Mouse (Mus musculus) right cerebral cortex, adult 2 months (tissue): Measurements from ENCODE around the gene Cenpo.
A peak's percentile ranks its signal among the peaks of the same experiment; 100 is the strongest.

ENCODE experiments used
- DNase-seq, 2 experiments: peaks; one replicate each; pipeline ENCODE4 v3.0.0; 2021 to 2022; ENCODE audit warnings: low spot score in 2 of 2

Gene Cenpo

GRCm38 (mm10) chr12:4199271-4199670 is 34.8 kb downstream of the Cenpo start:
- DNase-seq = no peak

GRCm38 (mm10) chr12:4198702-4199101 is 35.4 kb downstream of the Cenpo start:
- no peak for DNase-seq

DNA sequence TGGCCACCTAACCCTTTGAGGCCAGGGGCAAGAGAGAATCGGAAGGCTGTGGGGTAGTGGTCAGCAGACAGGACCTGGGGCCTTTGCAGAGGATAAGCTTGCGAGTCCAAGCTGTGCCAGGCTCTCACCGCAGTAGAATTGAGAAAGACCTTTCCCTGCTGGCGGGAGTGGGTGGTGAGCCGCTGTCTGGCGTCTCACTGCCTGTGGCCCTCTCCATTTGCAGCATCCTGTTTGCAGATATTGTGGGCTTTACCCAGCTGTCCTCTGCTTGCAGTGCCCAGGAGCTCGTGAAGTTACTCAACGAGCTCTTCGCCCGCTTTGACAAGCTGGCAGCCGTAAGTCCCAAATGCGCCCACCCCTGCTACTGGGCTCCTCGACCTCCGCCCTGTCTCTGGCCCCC is 39.5 kb downstream of the Cenpo start:
- peak; percentile 47 to 57 for DNase-seq

DNA sequence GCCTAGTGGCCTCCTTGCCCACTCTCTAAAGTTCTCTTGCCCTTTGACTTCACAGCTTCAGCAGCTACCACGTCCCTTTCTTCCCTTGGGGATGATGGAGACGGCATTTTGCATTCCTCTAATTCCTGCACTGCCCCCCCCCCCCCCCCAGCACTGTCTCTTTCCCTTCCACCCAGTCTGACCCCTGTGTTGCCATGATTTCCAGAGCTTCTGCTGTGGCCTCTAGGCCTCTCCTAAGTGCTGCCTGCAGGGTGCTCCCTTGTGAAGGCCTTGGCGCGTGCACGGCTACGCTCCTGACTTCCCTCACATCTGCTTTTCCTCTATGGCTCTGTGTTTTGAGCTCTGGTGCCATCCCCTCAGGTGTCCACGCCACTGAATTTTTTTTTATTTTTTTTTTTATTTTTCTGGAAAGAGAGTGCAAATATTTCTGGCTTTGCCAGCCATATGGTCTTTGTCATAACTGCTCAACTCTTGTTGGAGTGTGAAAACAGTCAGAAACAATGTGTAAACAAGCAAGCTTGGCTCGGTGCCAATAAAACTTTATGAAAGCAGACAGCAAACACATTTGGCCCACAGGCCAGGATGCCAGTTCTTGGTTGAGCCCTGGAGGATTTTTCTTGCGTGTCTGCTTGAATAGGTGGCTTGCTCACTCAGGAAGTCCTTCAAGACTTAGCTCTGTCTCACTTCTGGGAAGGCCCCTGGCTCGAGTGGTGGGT is 40.9 kb downstream of the Cenpo start:
- no peak for DNase-seq

DNA sequence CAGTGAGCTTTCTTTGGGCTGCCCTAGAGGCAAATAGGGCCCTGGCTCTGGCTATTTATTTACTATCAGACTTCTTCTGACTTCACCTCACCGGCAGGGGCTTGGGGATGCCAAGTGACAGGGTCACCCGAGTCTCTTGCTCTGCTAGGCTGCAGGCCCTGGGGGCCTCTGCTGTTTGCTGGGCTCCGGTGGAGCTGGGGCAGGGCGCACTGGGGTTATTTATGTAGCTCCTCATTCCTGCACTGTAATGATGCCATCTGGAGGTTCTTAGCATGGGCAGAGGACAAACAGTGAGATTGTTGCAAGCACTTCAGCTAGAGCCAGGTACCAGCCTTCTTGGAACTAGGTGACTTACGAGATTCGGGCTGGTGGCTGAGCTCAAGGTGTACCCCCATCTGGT is 41.6 kb downstream of the Cenpo start:
- no peak for DNase-seq

- DNase-seq = no peak
Observed at GRCm38 (mm10) chr12:4189060-4189447, 45.0 kb downstream of the Cenpo start.

GRCm38 (mm10) chr12:4188171-4189059 is 45.7 kb downstream of the Cenpo start:
- DNase-seq = no peak

DNA sequence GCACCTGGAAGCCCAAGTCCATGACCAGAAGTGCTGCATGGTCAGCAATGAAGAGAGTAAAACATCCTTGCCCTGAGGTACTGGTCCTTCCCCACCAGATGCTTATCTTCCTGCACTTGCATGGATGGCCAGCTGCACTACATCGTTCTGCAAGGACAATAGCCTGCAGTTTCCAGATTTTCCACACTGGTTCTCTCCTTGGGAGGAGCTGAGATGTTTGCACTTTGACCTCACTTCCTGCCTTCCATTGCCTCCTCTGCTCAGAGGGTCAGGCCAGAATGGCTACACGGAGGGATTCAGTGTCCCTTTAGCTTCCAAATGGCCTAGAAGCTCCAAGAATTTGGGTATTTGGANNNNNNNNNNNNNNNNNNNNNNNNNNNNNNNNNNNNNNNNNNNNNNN is 49.4 kb downstream of the Cenpo start:
- no peak for DNase-seq

- no peak for DNase-seq
Observed at GRCm38 (mm10) chr12:4180507-4180906, 53.6 kb downstream of the Cenpo start.

DNA sequence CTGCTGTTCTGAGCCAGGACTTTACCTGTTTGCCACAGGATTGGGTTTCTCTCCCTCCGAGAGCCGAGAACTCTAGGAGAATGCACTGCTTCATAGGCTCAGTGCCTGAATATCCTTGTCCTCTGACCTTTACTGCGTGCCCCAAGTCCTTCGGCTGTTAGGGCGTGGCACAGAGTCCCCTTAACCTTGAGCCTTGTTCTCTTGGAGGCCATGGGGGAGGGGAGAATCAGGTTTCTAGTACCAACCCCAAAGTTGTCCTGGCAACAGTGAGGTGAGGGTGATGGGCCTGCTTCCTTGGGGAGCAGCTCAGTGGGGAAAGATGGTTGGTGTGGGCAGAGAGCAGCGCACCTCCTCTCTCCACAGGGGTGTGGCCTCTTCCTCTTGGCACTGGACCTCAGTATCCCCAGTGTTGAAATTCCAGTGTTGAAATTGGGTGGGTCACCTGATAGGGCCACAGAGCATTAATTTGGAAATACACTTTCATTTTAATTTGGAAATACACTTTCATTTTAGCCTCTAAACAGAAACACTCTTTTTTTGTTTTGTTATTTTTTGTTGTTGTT is 54.3 kb downstream of the Cenpo start:
- no peak for DNase-seq

DNA sequence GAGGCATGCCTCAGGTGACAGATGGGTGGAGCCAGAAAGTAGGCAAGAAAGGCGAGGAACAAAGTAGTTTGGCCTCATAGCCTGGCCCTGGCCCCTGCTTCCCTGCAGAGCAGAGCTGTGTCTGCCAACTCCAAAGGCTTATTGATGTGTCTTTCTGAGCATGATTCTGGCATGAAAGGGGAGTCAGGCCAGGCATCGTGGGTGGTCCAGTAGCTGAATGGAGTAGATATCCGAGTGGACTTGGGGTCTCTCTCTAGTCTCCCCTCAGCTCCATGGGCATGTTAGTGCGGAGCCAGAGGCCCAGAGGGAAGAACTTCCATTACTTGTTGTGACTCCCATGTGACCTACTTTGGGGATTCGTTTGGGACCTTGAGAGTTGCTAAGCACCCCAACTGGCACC is 55.3 kb downstream of the Cenpo start:
- no peak for DNase-seq

GRCm38 (mm10) chr12:4173108-4173790 is 60.8 kb downstream of the Cenpo start:
- no peak for DNase-seq

DNA sequence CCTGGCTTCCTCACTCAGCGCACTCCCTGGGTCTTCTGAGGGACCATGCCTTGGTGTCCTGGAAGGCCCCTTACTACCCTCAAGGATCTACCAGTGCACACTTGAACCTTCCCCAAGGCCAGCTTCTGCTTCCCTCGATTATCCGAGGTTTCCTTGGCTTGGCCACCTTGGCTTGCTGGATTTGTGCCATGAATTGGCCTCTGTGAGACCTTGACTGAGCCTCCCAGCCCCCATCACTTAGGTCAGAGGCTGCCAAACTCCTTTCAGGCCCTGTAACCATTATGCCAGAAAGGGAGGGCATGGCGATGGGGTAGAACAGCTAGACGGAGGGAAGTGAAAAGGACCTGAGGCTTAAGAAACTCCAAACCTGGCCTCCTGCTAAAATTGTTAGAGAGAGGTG is 64.5 kb downstream of the Cenpo start:
- no peak for DNase-seq

DNA sequence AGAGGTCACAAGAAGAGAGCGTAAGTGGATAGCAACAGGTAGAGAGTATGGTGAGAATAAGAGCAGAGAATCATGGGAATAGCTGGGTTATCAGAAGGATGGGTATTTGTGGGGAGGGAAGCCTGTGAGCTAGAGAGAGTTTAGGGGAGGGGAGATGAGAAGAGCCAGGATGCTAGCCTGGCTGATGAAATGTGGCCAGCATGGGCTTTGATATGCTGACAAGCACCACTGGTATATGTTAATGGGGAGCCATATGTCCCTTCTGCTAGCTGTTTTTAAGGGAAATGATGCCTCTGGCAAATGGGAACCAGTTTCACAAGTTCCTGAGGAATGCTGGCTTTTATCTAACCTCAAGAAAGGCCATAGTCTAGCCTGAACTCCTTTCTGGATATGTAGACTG is 65.0 kb downstream of the Cenpo start:
- DNase-seq = no peak

GRCm38 (mm10) chr12:4166970-4167369 is 67.1 kb downstream of the Cenpo start:
- no peak for DNase-seq

- no peak for DNase-seq
Observed at GRCm38 (mm10) chr12:4162886-4163285, 71.2 kb downstream of the Cenpo start.

DNA sequence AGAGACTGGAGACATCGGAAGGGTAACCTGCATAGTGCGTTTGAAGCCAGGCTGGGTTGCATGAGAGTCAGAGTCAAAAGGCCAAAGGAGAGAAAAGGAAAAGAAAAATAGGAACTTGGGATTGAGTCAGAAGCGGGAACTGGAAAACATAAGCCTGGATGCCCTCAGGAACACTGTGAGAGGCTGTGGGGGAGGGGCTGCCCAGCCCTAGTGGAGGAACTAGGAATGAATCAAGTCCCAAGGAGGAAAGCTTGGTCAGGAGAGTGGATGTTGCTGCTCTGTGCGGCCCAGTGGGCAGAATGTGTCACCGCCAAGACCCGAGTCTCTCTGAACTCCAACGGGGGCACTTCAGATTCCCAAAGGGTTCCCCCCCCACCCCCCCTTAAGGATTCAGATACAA is 73.8 kb downstream of the Cenpo start:
- no peak for DNase-seq

DNA sequence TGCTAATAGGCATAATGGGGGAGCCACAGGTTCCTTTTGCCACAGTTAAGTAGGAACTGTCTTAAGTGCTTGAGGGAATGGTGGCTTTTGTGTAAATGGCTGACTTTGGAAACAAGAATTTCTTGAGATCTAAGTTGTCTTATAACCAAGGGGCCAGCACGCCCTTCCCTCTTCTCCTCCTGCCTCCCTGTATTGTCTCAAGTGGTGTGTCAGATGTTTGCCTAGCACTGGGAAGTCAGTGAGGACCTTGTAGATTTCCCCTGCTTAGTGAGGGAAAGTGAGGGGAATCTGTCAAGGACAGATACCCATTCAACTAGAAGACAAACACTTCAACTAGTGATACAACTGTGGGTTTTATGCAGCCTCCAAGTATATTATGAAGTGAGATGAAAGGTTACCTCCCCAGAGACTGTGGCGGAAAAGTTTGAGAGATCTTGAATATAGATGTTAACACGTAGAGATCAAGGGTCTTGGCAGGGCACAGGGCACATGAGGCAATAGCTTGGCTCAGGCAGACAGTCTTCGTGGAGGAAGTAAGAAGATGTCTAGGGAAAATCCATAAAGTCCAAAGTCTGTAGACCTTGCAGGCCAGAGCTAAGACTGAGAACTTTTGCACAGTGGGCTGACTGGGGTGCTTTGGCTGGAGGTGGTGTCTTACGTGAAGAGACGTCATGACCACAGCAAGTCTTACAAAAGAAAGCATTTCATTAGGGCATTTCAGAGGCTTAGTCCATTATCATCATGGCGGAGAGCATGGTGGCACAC is 75.0 kb downstream of the Cenpo start:
- DNase-seq = no peak

DNA sequence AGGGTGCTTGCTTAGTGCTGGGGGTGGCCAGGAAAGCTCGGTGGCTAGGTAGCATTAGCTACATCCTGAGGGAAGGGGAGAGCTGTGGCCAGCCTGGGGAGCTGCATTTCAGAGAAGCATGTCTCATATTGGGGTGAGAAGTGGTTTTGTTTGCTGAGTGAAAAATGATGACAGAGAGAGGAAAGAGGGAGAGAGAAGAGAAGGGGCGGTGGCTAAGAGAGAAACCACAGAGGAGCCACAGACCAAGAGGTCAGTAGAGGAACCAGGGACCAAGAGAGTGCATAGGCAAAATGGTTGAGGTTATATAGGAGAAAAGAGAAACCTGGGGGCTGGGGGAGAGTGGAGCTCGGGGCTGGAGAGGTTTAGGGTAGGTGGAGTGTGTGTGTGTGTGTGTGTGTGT is 75.9 kb downstream of the Cenpo start:
- no peak for DNase-seq

DNA sequence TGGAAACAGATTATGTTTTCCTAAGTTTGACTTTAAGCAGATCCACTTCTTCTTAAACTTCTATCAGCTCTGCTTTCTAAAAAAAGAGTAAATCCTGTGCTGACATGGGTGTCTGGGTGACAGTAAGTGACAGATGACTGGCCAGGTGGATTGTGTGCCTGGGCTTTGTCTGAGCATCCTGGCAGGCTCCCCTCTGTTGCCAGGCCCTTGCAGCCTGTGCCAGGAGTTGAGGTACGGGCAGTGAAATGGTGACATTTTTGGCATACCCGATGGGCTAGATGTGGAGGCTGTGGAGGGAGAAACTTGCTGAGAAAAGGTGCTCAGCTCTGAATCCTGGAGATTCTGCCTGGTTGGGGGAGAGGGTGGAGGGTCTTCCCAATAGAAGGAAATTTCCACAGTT is 76.6 kb downstream of the Cenpo start:
- no peak for DNase-seq

DNA sequence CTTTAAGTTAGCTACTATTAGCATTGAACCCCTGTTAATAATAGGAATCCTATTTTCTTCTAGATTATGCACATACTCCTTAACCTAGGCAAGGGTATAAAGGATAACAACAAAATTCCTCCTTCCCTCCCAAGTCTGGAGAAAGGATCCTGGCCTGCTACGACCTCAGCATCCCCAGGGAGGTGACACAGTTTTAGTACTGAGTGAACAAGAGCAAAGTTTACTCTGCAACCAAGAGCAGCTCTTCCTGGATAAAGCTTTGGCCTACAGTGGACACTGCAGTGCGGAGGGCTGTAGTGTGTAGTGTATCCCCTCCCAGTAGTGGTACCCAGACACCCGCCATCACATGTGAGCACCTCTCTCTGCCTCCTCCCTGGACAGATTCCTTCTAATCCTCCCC is 82.1 kb downstream of the Cenpo start:
- no peak for DNase-seq

GRCm38 (mm10) chr12:4150936-4151335 is 83.2 kb downstream of the Cenpo start:
- DNase-seq = no peak
